Mouse (Mus musculus): ENCODE measurements around the gene Meis1. TPM values are rescaled to one million over a fixed set of nuclear protein-coding genes. Genes with fewer than 3 reads are reported as not detected.

The Meis1 gene
- polyA plus RNA-seq, 1 experiment from 2014 or later = 51.7 TPM

GRCm38 (mm10) chr11:18871170-18872081 is 147.4 kb downstream of the Meis1 start:
- Histone ChIP-seq H3K4me1 (ENCODE audit: control insufficient read depth, insufficient read depth, low read length) (peaks cover 6% of the 10 kb centered on the region; the same call in 1 of the 2 replicates), H3K27ac (replicated peaks; ENCODE audit: low read depth, low read length) (peak overlapping the region; percentile 49; the same call in 1 of the 2 replicates), H3K27me3 (ENCODE audit: control insufficient read depth, insufficient read depth, low read length) (peaks cover 47% of the 10 kb centered on the region), H3K4me2 (ENCODE audit: low read length) (peak overlapping the region; percentile 56), H3K9ac (replicated peaks; ENCODE audit: low read length) (no peak overlapping the region; the same call in 1 of the 2 replicates), H3K9me3 (ENCODE audit: control insufficient read depth, low read length) (no peaks in the 10 kb centered on the region), H3K36me3 (ENCODE audit: control insufficient read depth, insufficient read depth, low read length) (no peaks in the 10 kb centered on the region), H3K4me3 (replicated peaks; ENCODE audit: low read depth, low read length) (peak overlapping the region; percentile 28)
- 0% methylated on average over 57 of the region's 58 CpGs for WGBS
- DNase-seq (peak; percentile 58), ATAC-seq (ENCODE audit: low FRiP score, low TSS enrichment) (peak; percentile 55)

- Histone ChIP-seq H3K9ac (replicated peaks; ENCODE audit: low read length) (no peak overlapping the region), H3K4me2 (ENCODE audit: low read length) (peak overlapping the region; percentile 56), H3K4me1 (ENCODE audit: control insufficient read depth, insufficient read depth, low read length) (peaks cover 4% of the 10 kb centered on the region; the same call in 1 of the 2 replicates), H3K4me3 (replicated peaks; ENCODE audit: low read depth, low read length) (no peak overlapping the region), H3K27ac (replicated peaks; ENCODE audit: low read depth, low read length) (no peak overlapping the region), H3K9me3 (ENCODE audit: control insufficient read depth, low read length) (no peaks in the 10 kb centered on the region), H3K36me3 (ENCODE audit: control insufficient read depth, insufficient read depth, low read length) (no peaks in the 10 kb centered on the region), H3K27me3 (ENCODE audit: control insufficient read depth, insufficient read depth, low read length) (peaks cover 36% of the 10 kb centered on the region)
- ATAC-seq (ENCODE audit: low FRiP score, low TSS enrichment) (no peak), DNase-seq (peak; percentile 61)
- WGBS = 3% methylated on average over 25 of the region's 25 CpGs
These were observed 148.5 kb downstream of the Meis1 start for GRCm38 (mm10) chr11:18870121-18870931.

- H3K27me3 ChIP-seq (ENCODE audit: control insufficient read depth, insufficient read depth, low read length) = peaks cover 28% of the 10 kb centered on the region
- no peaks in the 10 kb centered on the region for H3K36me3 ChIP-seq (ENCODE audit: control insufficient read depth, insufficient read depth, low read length)
- DNase-seq (no peak), ATAC-seq (ENCODE audit: low FRiP score, low TSS enrichment) (no peak)
- H3K4me2 ChIP-seq (ENCODE audit: low read length) = no peak overlapping the region
- H3K9me3 ChIP-seq (ENCODE audit: control insufficient read depth, low read length) = no peaks in the 10 kb centered on the region
- no peaks in the 10 kb centered on the region; the same call in 1 of the 2 replicates for H3K4me1 ChIP-seq (ENCODE audit: control insufficient read depth, insufficient read depth, low read length)
- H3K27ac ChIP-seq (replicated peaks; ENCODE audit: low read depth, low read length) = no peak overlapping the region
- 20% methylated on average over 6 of the region's 6 CpGs for WGBS
- no peak overlapping the region for H3K9ac ChIP-seq (replicated peaks; ENCODE audit: low read length)
- H3K4me3 ChIP-seq (replicated peaks; ENCODE audit: low read depth, low read length) = no peak overlapping the region
These were observed 149.3 kb downstream of the Meis1 start for GRCm38 (mm10) chr11:18869429-18869969.

- DNase-seq (no peak), ATAC-seq (ENCODE audit: low FRiP score, low TSS enrichment) (no peak)
- H3K4me3 ChIP-seq (replicated peaks; ENCODE audit: low read depth, low read length) = no peak overlapping the region
- 85% methylated on average over 2 of the region's 2 CpGs for WGBS
- H3K4me1 ChIP-seq (ENCODE audit: control insufficient read depth, insufficient read depth, low read length) = no peaks in the 10 kb centered on the region; the same call in 1 of the 2 replicates
- no peaks in the 10 kb centered on the region for H3K36me3 ChIP-seq (ENCODE audit: control insufficient read depth, insufficient read depth, low read length)
- H3K9ac ChIP-seq (replicated peaks; ENCODE audit: low read length) = no peak overlapping the region
- no peaks in the 10 kb centered on the region for H3K9me3 ChIP-seq (ENCODE audit: control insufficient read depth, low read length)
- peaks cover 22% of the 10 kb centered on the region for H3K27me3 ChIP-seq (ENCODE audit: control insufficient read depth, insufficient read depth, low read length)
- H3K4me2 ChIP-seq (ENCODE audit: low read length) = no peak overlapping the region
- no peak overlapping the region for H3K27ac ChIP-seq (replicated peaks; ENCODE audit: low read depth, low read length)
These were observed 151.1 kb downstream of the Meis1 start for GRCm38 (mm10) chr11:18867665-18868064.

GRCm38 (mm10) chr11:18866198-18866836 is 152.5 kb downstream of the Meis1 start:
- no peak overlapping the region for H3K4me3 ChIP-seq (replicated peaks; ENCODE audit: low read depth, low read length)
- no peaks in the 10 kb centered on the region; the same call in 1 of the 2 replicates for H3K4me1 ChIP-seq (ENCODE audit: control insufficient read depth, insufficient read depth, low read length)
- H3K36me3 ChIP-seq (ENCODE audit: control insufficient read depth, insufficient read depth, low read length) = no peaks in the 10 kb centered on the region
- no peaks in the 10 kb centered on the region for H3K9me3 ChIP-seq (ENCODE audit: control insufficient read depth, low read length)
- 67% methylated on average over 6 of the region's 6 CpGs for WGBS
- H3K9ac ChIP-seq (replicated peaks; ENCODE audit: low read length) = no peak overlapping the region
- H3K27ac ChIP-seq (replicated peaks; ENCODE audit: low read depth, low read length) = no peak overlapping the region
- DNase-seq (no peak), ATAC-seq (ENCODE audit: low FRiP score, low TSS enrichment) (no peak)
- H3K4me2 ChIP-seq (ENCODE audit: low read length) = no peak overlapping the region
- peaks cover 22% of the 10 kb centered on the region for H3K27me3 ChIP-seq (ENCODE audit: control insufficient read depth, insufficient read depth, low read length)

GRCm38 (mm10) chr11:18850772-18851171 is 168.0 kb downstream of the Meis1 start:
- Histone ChIP-seq H3K27ac (replicated peaks; ENCODE audit: low read depth, low read length) (no peak overlapping the region), H3K9me3 (ENCODE audit: control insufficient read depth, low read length) (no peaks in the 10 kb centered on the region), H3K9ac (replicated peaks; ENCODE audit: low read length) (no peak overlapping the region), H3K4me3 (replicated peaks; ENCODE audit: low read depth, low read length) (no peak overlapping the region), H3K36me3 (ENCODE audit: control insufficient read depth, insufficient read depth, low read length) (no peaks in the 10 kb centered on the region), H3K27me3 (ENCODE audit: control insufficient read depth, insufficient read depth, low read length) (no peaks in the 10 kb centered on the region), H3K4me2 (ENCODE audit: low read length) (no peak overlapping the region), H3K4me1 (ENCODE audit: control insufficient read depth, insufficient read depth, low read length) (no peaks in the 10 kb centered on the region)
- 90% methylated on average over 4 of the region's 4 CpGs for WGBS
- ATAC-seq (ENCODE audit: low FRiP score, low TSS enrichment) (no peak), DNase-seq (no peak)

- H3K27me3 ChIP-seq (ENCODE audit: control insufficient read depth, insufficient read depth, low read length) = no peaks in the 10 kb centered on the region
- no peak overlapping the region for H3K27ac ChIP-seq (replicated peaks; ENCODE audit: low read depth, low read length)
- H3K4me3 ChIP-seq (replicated peaks; ENCODE audit: low read depth, low read length) = no peak overlapping the region
- no peaks in the 10 kb centered on the region for H3K9me3 ChIP-seq (ENCODE audit: control insufficient read depth, low read length)
- no peak for DNase-seq
- ATAC-seq (ENCODE audit: low FRiP score, low TSS enrichment) = no peak
- no peak overlapping the region for H3K4me2 ChIP-seq (ENCODE audit: low read length)
- H3K4me1 ChIP-seq (ENCODE audit: control insufficient read depth, insufficient read depth, low read length) = no peaks in the 10 kb centered on the region
- WGBS = 53% methylated on average over 3 of the region's 3 CpGs
- H3K36me3 ChIP-seq (ENCODE audit: control insufficient read depth, insufficient read depth, low read length) = no peaks in the 10 kb centered on the region
- H3K9ac ChIP-seq (replicated peaks; ENCODE audit: low read length) = no peak overlapping the region
These were observed 171.1 kb downstream of the Meis1 start for GRCm38 (mm10) chr11:18847650-18848049.

GRCm38 (mm10) chr11:18846472-18846871 is 172.3 kb downstream of the Meis1 start:
- Histone ChIP-seq H3K9ac (replicated peaks; ENCODE audit: low read length) (no peak overlapping the region), H3K4me3 (replicated peaks; ENCODE audit: low read depth, low read length) (no peak overlapping the region), H3K36me3 (ENCODE audit: control insufficient read depth, insufficient read depth, low read length) (no peaks in the 10 kb centered on the region), H3K9me3 (ENCODE audit: control insufficient read depth, low read length) (no peaks in the 10 kb centered on the region), H3K4me1 (ENCODE audit: control insufficient read depth, insufficient read depth, low read length) (no peaks in the 10 kb centered on the region), H3K4me2 (ENCODE audit: low read length) (no peak overlapping the region), H3K27ac (replicated peaks; ENCODE audit: low read depth, low read length) (no peak overlapping the region), H3K27me3 (ENCODE audit: control insufficient read depth, insufficient read depth, low read length) (no peaks in the 10 kb centered on the region)
- DNase-seq (no peak), ATAC-seq (ENCODE audit: low FRiP score, low TSS enrichment) (no peak)
- 93% methylated on average over 4 of the region's 4 CpGs for WGBS
